22 mouse cellular contexts compared by ENCODE assay signal in genomic region chr3:40666861-40667719, GRCm38 (mm10). TPM values are rescaled to one million over a fixed set of nuclear protein-coding genes. Genes with fewer than 3 reads are reported as not detected.
DNase-seq lines count a peak whose midpoint lies in the region; ATAC-seq and TF ChIP-seq lines count a peak whose summit lies in the region.
"Had no signal": no experiment of that assay in that cellular context is flagged by ENCODE, and none has a peak within 500 bp of the region (broad histone marks: within the 10 kb centered on the region; RNA-seq: fewer than 3 reads in every experiment).

No protein-coding gene starts in this region.

- H3K27me3 ChIP-seq in forebrain, embryonic 15.5 days, result no peaks in the 10 kb centered on the region
- no peaks in the 10 kb centered on the region for H3K27me3 ChIP-seq in midbrain, embryonic 16.5 days (ENCODE audit: control insufficient read depth, insufficient read depth, low read depth, low read length)
- H3K27me3 ChIP-seq: heart, embryonic 15.5 days; hindbrain, embryonic 15.5 days; intestine, embryonic 15.5 days; midbrain, embryonic 15.5 days; neural tube, embryonic 13.5 days had no signal

- no peak for TF ChIP-seq CTCF in brain, embryonic 14.5 days (IDR thresholded peaks at IDR 0.05; ENCODE audit: borderline replicate concordance, extremely low read depth, insufficient read depth, insufficient read length)

- DNase-seq in frontal cortex, postnatal 14 days (ENCODE audit: low spot score in 2 of 2), result no peak
- peak; percentile 90 for DNase-seq in brain, embryonic 14.5 days (ENCODE audit: low read depth)
- peak; percentile 57 for DNase-seq in layer of hippocampus, adult 9-11 months
- no peak for DNase-seq in cerebellum, postnatal 4 days (ENCODE audit: low spot score in 2 of 2)
- DNase-seq in left cerebral cortex, adult 11 months (ENCODE audit: low spot score), result no peak
- DNase-seq: embryo, embryonic 11 days; heart, postnatal 4 days; kidney, postnatal 25 days; lung, postnatal 4 days; retina, postnatal 1 day; right cerebral cortex, postnatal 25 days; spleen, adult 18-20 months had no signal

- H3K4me3 ChIP-seq in forebrain, embryonic 15.5 days, result no peak overlapping the region
- no peak overlapping the region for H3K4me3 ChIP-seq in midbrain, embryonic 16.5 days (ENCODE audit: low read depth, low read length)
- H3K4me3 ChIP-seq: heart, embryonic 15.5 days; hindbrain, embryonic 15.5 days; intestine, embryonic 15.5 days; midbrain, embryonic 15.5 days; myocyte; neural tube, embryonic 13.5 days had no signal

- WGBS in forebrain, embryonic 15.5 days, result 29% methylated on average over 8 of the region's 8 CpGs
- 88% methylated on average over 8 of the region's 8 CpGs for WGBS in midbrain, embryonic 16.5 days

- ATAC-seq in frontal cortex, adult (ENCODE audit: low TSS enrichment), result peak; percentile 59; the same call in 1 of the 2 replicates
- peak; percentile 85 for ATAC-seq in forebrain, embryonic 15.5 days (replicated peaks)
- no peak for ATAC-seq in midbrain, embryonic 16.5 days
- ATAC-seq: intestine, embryonic 15.5 days; midbrain, embryonic 15.5 days had no signal

- H3K9ac ChIP-seq in forebrain, embryonic 15.5 days (replicated peaks), result no peak overlapping the region
- H3K9ac ChIP-seq in midbrain, embryonic 16.5 days (ENCODE audit: low read depth, low read length), result no peak overlapping the region
- H3K9ac ChIP-seq: heart, embryonic 15.5 days; hindbrain, embryonic 15.5 days; intestine, embryonic 15.5 days; midbrain, embryonic 15.5 days; neural tube, embryonic 13.5 days had no signal

- peak overlapping the region; percentile 71 for H3K27ac ChIP-seq in forebrain, embryonic 15.5 days (replicated peaks)
- no peak overlapping the region for H3K27ac ChIP-seq in midbrain, embryonic 16.5 days (ENCODE audit: low read length)
- H3K27ac ChIP-seq: heart, embryonic 15.5 days; hindbrain, embryonic 15.5 days; intestine, embryonic 15.5 days; midbrain, embryonic 15.5 days; neural tube, embryonic 13.5 days had no signal

- H3K4me1 ChIP-seq in forebrain, embryonic 15.5 days, result peaks cover 19% of the 10 kb centered on the region
- H3K4me1 ChIP-seq in midbrain, embryonic 16.5 days (ENCODE audit: control insufficient read depth, insufficient read depth, low read length), result no peaks in the 10 kb centered on the region
- H3K4me1 ChIP-seq: hindbrain, embryonic 15.5 days; intestine, embryonic 15.5 days; midbrain, embryonic 15.5 days; neural tube, embryonic 13.5 days had no signal

- TF ChIP-seq POLR2A in brain, embryonic 14.5 days (IDR thresholded peaks at IDR 0.05; ENCODE audit: borderline replicate concordance, extremely low read depth, insufficient read depth, insufficient read length, poor library complexity, severe bottlenecking), result no peak

- H3K4me2 ChIP-seq in forebrain, embryonic 15.5 days (replicated peaks), result no peak overlapping the region
- H3K4me2 ChIP-seq in midbrain, embryonic 16.5 days (ENCODE audit: low read length), result no peak overlapping the region
- H3K4me2 ChIP-seq: heart, embryonic 15.5 days; hindbrain, embryonic 15.5 days; intestine, embryonic 15.5 days; midbrain, embryonic 15.5 days; neural tube, embryonic 13.5 days had no signal

- no peaks in the 10 kb centered on the region for H3K9me3 ChIP-seq in forebrain, embryonic 15.5 days
- H3K9me3 ChIP-seq in midbrain, embryonic 16.5 days (replicated peaks; ENCODE audit: control insufficient read depth, low read length, poor library complexity, severe bottlenecking), result no peaks in the 10 kb centered on the region
- H3K9me3 ChIP-seq: heart, embryonic 15.5 days; hindbrain, embryonic 15.5 days; intestine, embryonic 15.5 days; midbrain, embryonic 15.5 days; neural tube, embryonic 13.5 days had no signal

- peaks cover 3% of the 10 kb centered on the region; the same call in 1 of the 2 replicates for H3K36me3 ChIP-seq in forebrain, embryonic 15.5 days
- H3K36me3 ChIP-seq in midbrain, embryonic 16.5 days (ENCODE audit: control insufficient read depth, insufficient read depth, low read length), result 0 out of 2 replicates have a peak, but pooled peaks cover 9% of the 10 kb centered on the region
- H3K36me3 ChIP-seq: intestine, embryonic 15.5 days; midbrain, embryonic 15.5 days had no signal

RNA-seq across cellular contexts. Expression of gene Slc25a31, which starts 41.6 kb away (rescaled TPM):
- 0.21 and 0.27 TPM in 2 replicates for polyA plus RNA-seq in brain, embryonic 14.5 days (2012; rRNA removed)
- 0.18 and 0.19 TPM in 2 replicates for polyA plus RNA-seq in forebrain, embryonic 15.5 days (2015; fragmentation: Nextera tagmentation; extraction: Ambion mirVana)
- 0.28 and 0.29 TPM in 2 replicates for polyA plus RNA-seq in midbrain, embryonic 16.5 days (2015; fragmentation: Nextera tagmentation; extraction: Ambion mirVana)
- polyA plus RNA-seq: liver, embryonic 16.5 days; myocyte had no signal

Comparison
In these comparisons a context has a peak if more than half of its experiments do, and no peak if none do; other contexts are left out.
1. DNase-seq: peak in brain, embryonic 14.5 days (single experiment) and layer of hippocampus, adult 9-11 months (single experiment); none in frontal cortex, postnatal 14 days (0 of 2), cerebellum, postnatal 4 days (0 of 2) and left cerebral cortex, adult 11 months (single experiment).